Mouse (Mus musculus) lung, embryonic 14.5 days (tissue): ENCODE data around the gene Gimap3. TPM values are rescaled to one million over a fixed set of nuclear protein-coding genes. Genes with fewer than 3 reads are reported as not detected.

Experiments used
- ATAC-seq: fragments of 200-750 bp; cut with Nextera tagmentation; 2 replicates; pipeline ENCODE4 v1.8.0; 2017; ENCODE audit warnings: mild to moderate bottlenecking, moderate TSS enrichment, moderate library complexity; ENCODE audit not compliant: insufficient read depth
- DNase-seq: peaks from one replicate; pipeline ENCODE4 v3.0.0-alpha.2; 2015
- H3K27ac ChIP-seq: fragments of 300-500 bp; sonication (generic); 2 replicates; pipeline ENCODE4 v1.5.1; 2014; ENCODE audit warnings: low read depth, mild to moderate bottlenecking, moderate library complexity
- H3K27me3 ChIP-seq: fragments of 300-500 bp; sonication (generic); 2 replicates; pipeline ENCODE4 v1.6.1; 2014; ENCODE audit warnings: low read length, control low read depth; ENCODE audit not compliant: insufficient read depth
- H3K36me3 ChIP-seq: fragments of 300-500 bp; sonication (generic); 2 replicates; pipeline ENCODE4 v1.6.1; 2014; ENCODE audit warnings: control low read depth; ENCODE audit not compliant: insufficient read depth
- H3K4me1 ChIP-seq: fragments of 300-500 bp; sonication (generic); 2 replicates; pipeline ENCODE4 v1.6.1; 2014; ENCODE audit warnings: antibody characterized with exemption, control low read depth; ENCODE audit not compliant: insufficient read depth
- H3K4me2 ChIP-seq: fragments of 300-500 bp; sonication (generic); 2 replicates; pipeline ENCODE4 v1.6.1; 2014; ENCODE audit warnings: mild to moderate bottlenecking
- H3K4me3 ChIP-seq: fragments of 300-500 bp; sonication (generic); 2 replicates; pipeline ENCODE4 v1.5.1; 2014; ENCODE audit warnings: low read depth, low read length
- H3K9ac ChIP-seq: fragments of 300-500 bp; sonication (generic); 2 replicates; pipeline ENCODE4 v1.6.1; 2014
- H3K9me3 ChIP-seq: fragments of 300-500 bp; sonication (generic); 2 replicates; pipeline ENCODE4 v1.6.1; 2016; ENCODE audit warnings: low read depth, low read length, control low read depth
- CTCF ChIP-seq: IDR thresholded peaks from 2 replicates; pipeline ENCODE4 v1.5.1; 2016; ENCODE audit warnings: antibody characterized with exemption, low read depth
- WGBS: fragments of 180-500 bp; shearing (Covaris S2); extraction: QIAGEN DNeasy Blood & Tissue Kit; methylation state at CpG from one replicate; pipeline ENCODE4 v1.1.7; 2014; 5-methylcytosine and 5-hydroxymethylcytosine counted together
- polyA plus RNA-seq: library from polyadenylated mRNA; unstranded; fragments of >200 nt; fragmentation: Nextera tagmentation; extraction: Ambion mirVana; gene quantifications from 2 replicates; pipeline ENCODE4 v1.2.1, GENCODE M21; 2014

Gimap3 gene
- not detected in 2 replicates for polyA plus RNA-seq

GRCm38 (mm10) chr6:48770696-48771095 lies at the start of gene Gimap3:
Gene Gimap3, minus strand, starts transcription at chr6:48770851.
- WGBS, result 89% methylated on average over 3 of the region's 3 CpGs
- H3K4me2 ChIP-seq, result no peak within 1 kb of the TSS
- TF ChIP-seq CTCF, result no peak
- H3K9me3 ChIP-seq, result no peaks in the 10 kb centered on the region
- no peak within 1 kb of the TSS for H3K4me3 ChIP-seq
- no peaks in the 10 kb centered on the region for H3K36me3 ChIP-seq
- H3K9ac ChIP-seq, result no peak within 1 kb of the TSS
- ATAC-seq (no peak), DNase-seq (no peak)
- no peaks in the 10 kb centered on the region for H3K27me3 ChIP-seq
- H3K4me1 ChIP-seq, result no peaks in the 10 kb centered on the region
- H3K27ac ChIP-seq, result no peak within 1 kb of the TSS

GRCm38 (mm10) chr6:48817815-48818214 lies 47.2 kb upstream of the Gimap3 start:
- no peak overlapping the region for H3K9ac ChIP-seq
- H3K36me3 ChIP-seq, result no peaks in the 10 kb centered on the region
- H3K4me1 ChIP-seq, result no peaks in the 10 kb centered on the region
- no peak overlapping the region for H3K4me3 ChIP-seq
- H3K4me2 ChIP-seq, result no peak overlapping the region
- H3K9me3 ChIP-seq, result no peaks in the 10 kb centered on the region
- 2% methylated on average over 6 of the region's 6 CpGs for WGBS
- H3K27ac ChIP-seq, result no peak overlapping the region
- DNase-seq, result peak; percentile 96
- TF ChIP-seq CTCF, result peak; percentile 94
- peak; percentile 73 for ATAC-seq
- H3K27me3 ChIP-seq, result no peaks in the 10 kb centered on the region

GRCm38 (mm10) chr6:48815013-48815412 lies 44.4 kb upstream of the Gimap3 start:
- DNase-seq, result no peak
- H3K4me2 ChIP-seq, result no peak overlapping the region
- no peaks in the 10 kb centered on the region for H3K27me3 ChIP-seq
- no peak overlapping the region for H3K9ac ChIP-seq
- H3K36me3 ChIP-seq, result no peaks in the 10 kb centered on the region
- no peaks in the 10 kb centered on the region for H3K9me3 ChIP-seq
- no peak overlapping the region for H3K4me3 ChIP-seq
- ATAC-seq, result no peak
- TF ChIP-seq CTCF, result peak; percentile 40
- no peak overlapping the region for H3K27ac ChIP-seq
- no peaks in the 10 kb centered on the region for H3K4me1 ChIP-seq

- Histone ChIP-seq H3K9ac (no peak overlapping the region), H3K4me2 (no peak overlapping the region), H3K4me1 (0 out of 2 replicates have a peak, but pooled peaks cover 3% of the 10 kb centered on the region), H3K4me3 (no peak overlapping the region), H3K27ac (peak overlapping the region; percentile 63), H3K9me3 (no peaks in the 10 kb centered on the region), H3K36me3 (no peaks in the 10 kb centered on the region), H3K27me3 (no peaks in the 10 kb centered on the region)
- TF ChIP-seq CTCF, result no peak
- DNase-seq (peak; percentile 92), ATAC-seq (peak; percentile 92)
- WGBS, result 27% methylated on average over 3 of the region's 3 CpGs
Observed at GRCm38 (mm10) chr6:48809494-48810219, 39.0 kb upstream of the Gimap3 start.

- ATAC-seq (no peak), DNase-seq (no peak)
- Histone ChIP-seq H3K9ac (no peak overlapping the region), H3K9me3 (no peaks in the 10 kb centered on the region), H3K27me3 (no peaks in the 10 kb centered on the region), H3K4me1 (0 out of 2 replicates have a peak, but pooled peaks cover 3% of the 10 kb centered on the region), H3K4me3 (no peak overlapping the region), H3K4me2 (no peak overlapping the region), H3K27ac (no peak overlapping the region), H3K36me3 (no peaks in the 10 kb centered on the region)
- TF ChIP-seq CTCF, result no peak
- 87% methylated on average over 3 of the region's 3 CpGs for WGBS
Observed at GRCm38 (mm10) chr6:48806746-48807145, 36.1 kb upstream of the Gimap3 start.

GRCm38 (mm10) chr6:48804346-48804745 lies 33.7 kb upstream of the Gimap3 start:
- 0 out of 2 replicates have a peak, but pooled peaks cover 3% of the 10 kb centered on the region for H3K4me1 ChIP-seq
- TF ChIP-seq CTCF, result no peak
- DNase-seq (no peak), ATAC-seq (no peak)
- 87% methylated on average over 5 of the region's 5 CpGs for WGBS
- H3K4me3 ChIP-seq, result no peak overlapping the region
- H3K27me3 ChIP-seq, result no peaks in the 10 kb centered on the region
- H3K4me2 ChIP-seq, result no peak overlapping the region
- H3K27ac ChIP-seq, result no peak overlapping the region
- no peak overlapping the region for H3K9ac ChIP-seq
- no peaks in the 10 kb centered on the region for H3K36me3 ChIP-seq
- no peaks in the 10 kb centered on the region for H3K9me3 ChIP-seq

GRCm38 (mm10) chr6:48803406-48804051 lies 32.9 kb upstream of the Gimap3 start:
- no peak for ATAC-seq
- no peak for DNase-seq

More at GRCm38 (mm10) chr6:48803406-48804051, 32.9 kb upstream of the Gimap3 start:
- TF ChIP-seq CTCF, result no peak
- no peak overlapping the region for H3K4me3 ChIP-seq
- no peak overlapping the region for H3K4me2 ChIP-seq
- H3K4me1 ChIP-seq, result no peaks in the 10 kb centered on the region
- no peaks in the 10 kb centered on the region for H3K27me3 ChIP-seq
- no peak overlapping the region for H3K9ac ChIP-seq
- H3K9me3 ChIP-seq, result no peaks in the 10 kb centered on the region
- H3K36me3 ChIP-seq, result no peaks in the 10 kb centered on the region
- H3K27ac ChIP-seq, result no peak overlapping the region
